Mouse (Mus musculus) heart, adult 2 months (tissue): Measurements from ENCODE around the gene Homer2. TPM values are rescaled to one million over a fixed set of nuclear protein-coding genes. Genes with fewer than 3 reads are reported as not detected.

Experiments
- DNase-seq, 2 experiments: peaks; one replicate each; pipeline ENCODE4 v3.0.0; 2021
- H3K27ac ChIP-seq: fragments of 200-600 bp; 2 replicates; pipeline ENCODE4 v1.8.1; 2022
- H3K27me3 ChIP-seq: fragments of 200-500 bp; 2 replicates; pipeline ENCODE4 v1.6.1; 2012; ENCODE audit warnings: mild to moderate bottlenecking, low read length, inconsistent platforms, mixed read lengths; ENCODE audit not compliant: control insufficient read depth, insufficient read depth
- H3K36me3 ChIP-seq: fragments of 200-500 bp; 2 replicates; pipeline ENCODE4 v1.6.1; 2012; ENCODE audit warnings: low read length, inconsistent platforms; ENCODE audit not compliant: control insufficient read depth, insufficient read depth
- H3K4me1 ChIP-seq: fragments of 200-500 bp; 2 replicates; pipeline ENCODE4 v1.6.1; 2011; ENCODE audit warnings: low read length; ENCODE audit not compliant: control insufficient read depth, insufficient read depth
- H3K4me3 ChIP-seq: fragments of 200-600 bp; 2 replicates; pipeline ENCODE4 v1.8.1; 2022
- H3K79me2 ChIP-seq: fragments of 200-500 bp; replicated peaks from 2 replicates; pipeline ENCODE4 v1.6.1; 2012; ENCODE audit warnings: mild to moderate bottlenecking, inconsistent platforms, low read length, moderate library complexity, mixed read lengths; ENCODE audit not compliant: control insufficient read depth, insufficient read depth
- H3K9ac ChIP-seq: fragments of 200-500 bp; 2 replicates; pipeline ENCODE4 v1.6.1; 2012; ENCODE audit warnings: low read depth, mild to moderate bottlenecking, control low read depth, inconsistent platforms, low read length, mixed read lengths
- CTCF ChIP-seq: fragments of 200-600 bp; IDR thresholded peaks from 2 replicates; pipeline ENCODE4 v1.8.1; 2022; ENCODE audit warnings: antibody characterized with exemption, mild to moderate bottlenecking, moderate library complexity
- EP300 ChIP-seq: fragments of 200-500 bp; IDR thresholded peaks from 2 replicates; pipeline ENCODE4 v1.6.1; 2011; ENCODE audit warnings: low read depth, low read length, control low read depth; ENCODE audit not compliant: insufficient read depth
- POLR2A ChIP-seq: fragments of 200-500 bp; IDR thresholded peaks from 2 replicates; pipeline ENCODE4 v1.6.1; 2011; ENCODE audit warnings: mild to moderate bottlenecking, low read depth, low read length, control low read depth; ENCODE audit not compliant: insufficient read depth
- WGBS: fragments of 180-500 bp; shearing (Covaris S2); methylation state at CpG from one replicate; pipeline ENCODE4 v1.1.7; 2018; 5-methylcytosine and 5-hydroxymethylcytosine counted together
- intact Hi-C: fragments of 180-260 bp; cut with DNase I; formaldehyde crosslinking; loops from one replicate; pipeline ENCODE4 v1.15.1; 2025
- polyA plus RNA-seq: library from polyadenylated mRNA; depleted of rRNA; stranded (reverse); fragments of >200 nt; gene quantifications from 2 replicates; pipeline ENCODE4 v1.2.3, GENCODE M21; 2012
- total RNA-seq, 2 experiments: library from RNA; stranded (reverse); gene quantifications; 2 replicates each; pipeline ENCODE4 v1.2.3; 2021

The Homer2 gene
- total and polyA plus RNA-seq, 3 experiments = 33.1 to 99.5 (median 85.1) TPM

GRCm38 (mm10) chr7:81651284-81651683 is 56.0 kb downstream of the Homer2 start:
- H3K9ac ChIP-seq = no peak overlapping the region
- intact Hi-C loops = no loop called here
- DNase-seq = no peak
- no peak overlapping the region for H3K4me3 ChIP-seq
- no peak overlapping the region for H3K27ac ChIP-seq
- H3K79me2 ChIP-seq = no peaks in the 10 kb centered on the region
- peaks cover 3% of the 10 kb centered on the region for H3K36me3 ChIP-seq
- H3K27me3 ChIP-seq = no peaks in the 10 kb centered on the region
- WGBS = 57% methylated on average over 5 of the region's 5 CpGs
- peaks cover 9% of the 10 kb centered on the region; the same call in 1 of the 2 replicates for H3K4me1 ChIP-seq
- TF ChIP-seq CTCF = no peak
- no peak for TF ChIP-seq POLR2A
- no peak for TF ChIP-seq EP300

GRCm38 (mm10) chr7:81649270-81649669 is 58.1 kb downstream of the Homer2 start:
- intact Hi-C loops = no loop called here
- Histone ChIP-seq H3K9ac (no peak overlapping the region), H3K4me3 (no peak overlapping the region), H3K79me2 (no peaks in the 10 kb centered on the region), H3K36me3 (peaks cover 2% of the 10 kb centered on the region; the same call in 1 of the 2 replicates), H3K4me1 (peaks cover 6% of the 10 kb centered on the region; the same call in 1 of the 2 replicates), H3K27ac (no peak overlapping the region), H3K27me3 (no peaks in the 10 kb centered on the region)
- TF ChIP-seq POLR2A = no peak
- TF ChIP-seq EP300 = no peak
- TF ChIP-seq CTCF = no peak
- 84% methylated on average over 8 of the region's 8 CpGs for WGBS
- no peak for DNase-seq

- intact Hi-C loops = no loop called here
- Histone ChIP-seq H3K9ac (no peak overlapping the region), H3K4me3 (no peak overlapping the region), H3K27ac (no peak overlapping the region), H3K79me2 (no peaks in the 10 kb centered on the region), H3K36me3 (no peaks in the 10 kb centered on the region), H3K4me1 (peaks cover 2% of the 10 kb centered on the region; the same call in 1 of the 2 replicates), H3K27me3 (no peaks in the 10 kb centered on the region)
- no peak for DNase-seq
- WGBS = 55% methylated on average over 5 of the region's 5 CpGs
- TF ChIP-seq POLR2A (no peak), EP300 (no peak), CTCF (no peak)
Measured at GRCm38 (mm10) chr7:81647959-81648358, 59.4 kb downstream of the Homer2 start.

GRCm38 (mm10) chr7:81644551-81645235 is 62.6 kb downstream of the Homer2 start:
- H3K27me3 ChIP-seq = no peaks in the 10 kb centered on the region
- 58% methylated on average over 7 of the region's 7 CpGs for WGBS
- H3K4me1 ChIP-seq = peaks cover 2% of the 10 kb centered on the region; the same call in 1 of the 2 replicates
- no peak for TF ChIP-seq POLR2A
- TF ChIP-seq CTCF = no peak
- 0 out of 2 replicates have a peak, but pooled peaks have one; percentile 20 for TF ChIP-seq EP300
- H3K4me3 ChIP-seq = no peak overlapping the region
- H3K9ac ChIP-seq = no peak overlapping the region
- no peak overlapping the region for H3K27ac ChIP-seq
- no peaks in the 10 kb centered on the region for H3K36me3 ChIP-seq
- intact Hi-C loops = no loop called here
- DNase-seq = peak in 1 of 2 experiments; percentile 23
- H3K79me2 ChIP-seq = no peaks in the 10 kb centered on the region

- no peaks in the 10 kb centered on the region for H3K79me2 ChIP-seq
- no peak overlapping the region for H3K9ac ChIP-seq
- DNase-seq = peak in 1 of 2 experiments; percentile 25
- H3K4me1 ChIP-seq = peaks cover 2% of the 10 kb centered on the region; the same call in 1 of the 2 replicates
- no peak overlapping the region for H3K27ac ChIP-seq
- H3K36me3 ChIP-seq = no peaks in the 10 kb centered on the region
- TF ChIP-seq CTCF (no peak), EP300 (no peak), POLR2A (no peak)
- intact Hi-C loops = no loop called here
- no peak overlapping the region for H3K4me3 ChIP-seq
- no peaks in the 10 kb centered on the region for H3K27me3 ChIP-seq
- 25% methylated on average over 6 of the region's 6 CpGs for whole genome bisulfite sequencing
Measured at GRCm38 (mm10) chr7:81641101-81641500, 66.2 kb downstream of the Homer2 start.

- Histone ChIP-seq H3K27ac (no peak overlapping the region), H3K27me3 (no peaks in the 10 kb centered on the region), H3K79me2 (no peaks in the 10 kb centered on the region), H3K9ac (no peak overlapping the region), H3K36me3 (no peaks in the 10 kb centered on the region), H3K4me3 (no peak overlapping the region), H3K4me1 (no peaks in the 10 kb centered on the region)
- WGBS = 80% methylated on average over 6 of the region's 6 CpGs
- TF ChIP-seq EP300 = no peak
- no peak for TF ChIP-seq POLR2A
- TF ChIP-seq CTCF = no peak
- no peak for DNase-seq
- intact Hi-C loops = no loop called here
Measured at GRCm38 (mm10) chr7:81632586-81632985, 74.7 kb downstream of the Homer2 start.
